Comparison of ENCODE assay signal across 8 mouse cellular contexts in genomic region chr14:21050734-21051133, GRCm38 (mm10). TPM values are rescaled to one million over a fixed set of nuclear protein-coding genes. Genes with fewer than 3 reads are reported as not detected.
DNase-seq lines count a peak whose midpoint lies in the region; ATAC-seq and TF ChIP-seq lines count a peak whose summit lies in the region.

No protein-coding gene starts in this region.

- WGBS in limb, embryonic 12.5 days, result 77% methylated on average over 3 of the region's 3 CpGs

- no peak for ATAC-seq in G1E (ENCODE audit: extremely low read depth, insufficient number of reproducible peaks, low FRiP score, poor library complexity, severe bottlenecking)
- ATAC-seq in limb, embryonic 12.5 days (ENCODE audit: insufficient number of reproducible peaks, insufficient read depth, low FRiP score, low TSS enrichment, low read depth), result no peak

- TF ChIP-seq CTCF in G1E (IDR thresholded peaks at IDR 0.05; ENCODE audit: low read depth, low read length), result peak; percentile 53

- no peak overlapping the region for H3K9ac ChIP-seq in limb, embryonic 12.5 days (replicated peaks)

- no peaks in the 10 kb centered on the region for H3K27me3 ChIP-seq in G1E (ENCODE audit: insufficient read depth, low read length)
- H3K27me3 ChIP-seq in limb, embryonic 12.5 days, result no peaks in the 10 kb centered on the region

- H3K27ac ChIP-seq in limb, embryonic 12.5 days, result no peak overlapping the region

- H3K4me2 ChIP-seq in limb, embryonic 12.5 days, result 0 out of 2 replicates have a peak overlapping the region, but pooled peaks have one; percentile 85

- DNase-seq in kidney, adult 9 months, result peak; percentile 50
- no peak for DNase-seq in kidney, adult 11 months
- no peak for DNase-seq in G1E (ENCODE audit: low spot score)
- DNase-seq in cerebellum, postnatal 14 days, result peak; percentile 28 to 76
- DNase-seq in naive thymus-derived CD4-positive, alpha-beta T cell, adult 2 months (ENCODE audit: low read depth), result peak; percentile 79
- DNase-seq in left cerebral cortex, postnatal 36 days (ENCODE audit: low spot score in 2 of 2), result no peak
- no peak for DNase-seq in adrenal gland, postnatal 25 days

- intact Hi-C loops in left cerebral cortex, postnatal 36 days (cut with DNase I), result loop anchor here (5.0 kb wide), 1 partner anchor 57 kb away; no protein-coding TSS in a partner anchor

- peak overlapping the region; percentile 100; the same call in 1 of the 2 replicates for H3K4me3 ChIP-seq in G1E (ENCODE audit: low read depth, low read length)
- H3K4me3 ChIP-seq in limb, embryonic 12.5 days (replicated peaks), result peak overlapping the region; percentile 87; the same call in 1 of the 2 replicates

- peaks cover 25% of the 10 kb centered on the region for H3K4me1 ChIP-seq in G1E (ENCODE audit: insufficient read depth, low read depth, low read length)
- 0 out of 2 replicates have a peak, but pooled peaks cover 3% of the 10 kb centered on the region for H3K4me1 ChIP-seq in limb, embryonic 12.5 days (replicated peaks)

- H3K36me3 ChIP-seq in G1E (replicated peaks), result peaks cover 32% of the 10 kb centered on the region
- H3K36me3 ChIP-seq in limb, embryonic 12.5 days, result no peaks in the 10 kb centered on the region

- peaks cover 2% of the 10 kb centered on the region; the same call in 1 of the 2 replicates for H3K9me3 ChIP-seq in G1E (replicated peaks)
- no peaks in the 10 kb centered on the region for H3K9me3 ChIP-seq in limb, embryonic 12.5 days

RNA-seq across cellular contexts. Expression of gene Ap3m1, which starts 1.6 kb away (rescaled TPM):
- total RNA-seq in G1E (2014; fragmentation: Nextera tagmentation), result 117 and 148 TPM in 2 replicates
- total RNA-seq in G1E (2017), result 98.7 and 114 TPM in 2 replicates
- polyA plus RNA-seq in G1E (2012), result 6.8 and 8.2 TPM in 2 replicates
- polyA plus RNA-seq in limb, embryonic 12.5 days (2016; fragmentation: Nextera tagmentation; extraction: Ambion mirVana), result 75.0 and 79.9 TPM in 2 replicates
- total RNA-seq in left cerebral cortex, postnatal 36 days (2021), result 10 to 100 TPM; 61.7 to 62.0 TPM
- total RNA-seq in adrenal gland, postnatal 25 days (2021), result 83.4 and 93.1 TPM in 2 replicates

RNA-seq across cellular contexts. Expression of gene Adk, which starts 1.6 kb away (rescaled TPM):
- total RNA-seq in G1E (2014; fragmentation: Nextera tagmentation), result 457 and 489 TPM in 2 replicates
- total RNA-seq in G1E (2017), result 547 and 633 TPM in 2 replicates
- 20.3 and 20.8 TPM in 2 replicates for polyA plus RNA-seq in G1E (2012)
- 155 TPM in 2 replicates for polyA plus RNA-seq in limb, embryonic 12.5 days (2016; fragmentation: Nextera tagmentation; extraction: Ambion mirVana)
- total RNA-seq in left cerebral cortex, postnatal 36 days (2021), result 10 to 100 TPM; 63.6 to 66.2 TPM
- 108 and 122 TPM in 2 replicates for total RNA-seq in adrenal gland, postnatal 25 days (2021)

Comparison
In these comparisons a context has a peak if more than half of its experiments do, and no peak if none do; other contexts are left out.
1. DNase-seq: peak in kidney, adult 9 months (single experiment), cerebellum, postnatal 14 days (2 of 2) and naive thymus-derived CD4-positive, alpha-beta T cell, adult 2 months (single experiment); none in kidney, adult 11 months (single experiment), G1E (single experiment), left cerebral cortex, postnatal 36 days (0 of 2) and adrenal gland, postnatal 25 days (single experiment).